Mouse (Mus musculus) left cerebral cortex, postnatal 14 days (tissue): ENCODE data around the gene Nkpd1. TPM values are rescaled to one million over a fixed set of nuclear protein-coding genes. Genes with fewer than 3 reads are reported as not detected.
"Not testable (repeated sequence)": the region's sequence is repeated elsewhere in the genome, so short reads cannot be mapped to it uniquely, and the experiment has no call there.

Experiments
- DNase-seq, 2 experiments: peaks; one replicate each; pipeline ENCODE4 v3.0.0; 2021 to 2022; ENCODE audit warnings: low spot score in 2 of 2, mixed read lengths in 1 of 2
- intact Hi-C: fragments of 180-260 bp; cut with DNase I; formaldehyde crosslinking; loops from one replicate; pipeline ENCODE4 v1.15.1; 2025
- total RNA-seq, 2 experiments: library from RNA; stranded (reverse); gene quantifications; 2 replicates each; pipeline ENCODE4 v1.2.3; 2021

Nkpd1 gene
- total RNA-seq, 2 experiments from 2014 or later = 0.68 to 1.1 TPM

DNA sequence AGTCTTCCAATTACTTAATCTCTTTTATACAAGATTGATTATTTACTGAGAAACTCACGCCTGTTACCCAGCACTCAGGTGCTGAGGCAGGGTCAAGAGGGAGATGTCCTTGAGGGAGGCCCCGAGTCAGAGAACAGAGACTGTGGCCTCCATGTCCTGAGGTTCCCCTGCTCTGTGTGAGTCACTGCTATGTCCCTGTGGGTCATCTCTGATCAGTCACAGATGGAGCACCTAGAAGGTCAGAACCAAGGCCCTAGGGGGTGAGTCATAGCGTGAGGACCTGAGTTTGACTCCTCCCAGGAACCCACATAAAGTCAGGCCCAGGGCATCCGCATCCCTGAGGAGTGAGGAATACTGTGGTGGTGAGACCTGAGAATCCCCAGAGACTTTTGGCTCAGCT is 16.0 kb upstream of the Nkpd1 start:
- DNase-seq = no peak
- intact Hi-C loops = no loop called here

DNA sequence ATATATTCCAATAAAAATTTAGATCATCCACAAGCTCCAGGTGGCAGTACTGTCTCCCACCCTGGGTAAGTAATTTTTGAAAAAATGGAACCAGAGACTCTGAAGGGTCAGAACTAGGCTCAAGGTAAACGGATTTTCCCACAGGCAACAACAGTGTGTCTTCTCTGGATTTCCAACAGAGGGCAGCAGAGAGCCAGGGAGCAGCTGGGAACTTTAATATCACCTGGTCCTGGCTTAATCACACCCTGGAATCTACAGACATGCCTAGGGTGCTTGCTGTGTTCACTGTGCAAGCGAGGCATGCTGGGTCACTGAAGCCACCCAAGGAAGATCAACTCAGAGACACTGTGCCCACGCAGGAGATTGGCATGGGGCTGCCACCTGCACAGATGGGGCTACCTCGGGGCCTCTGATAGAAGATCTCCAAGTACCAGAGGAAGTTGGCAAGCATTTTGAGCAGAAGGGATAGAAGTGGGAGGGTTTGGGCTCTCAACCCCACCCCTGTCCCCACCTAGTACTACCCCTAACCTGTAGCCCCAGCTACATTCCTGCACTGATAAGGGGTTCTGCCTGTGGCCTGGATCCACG is 14.1 kb upstream of the Nkpd1 start:
- no peak for DNase-seq
- intact Hi-C loops = no loop called here

DNA sequence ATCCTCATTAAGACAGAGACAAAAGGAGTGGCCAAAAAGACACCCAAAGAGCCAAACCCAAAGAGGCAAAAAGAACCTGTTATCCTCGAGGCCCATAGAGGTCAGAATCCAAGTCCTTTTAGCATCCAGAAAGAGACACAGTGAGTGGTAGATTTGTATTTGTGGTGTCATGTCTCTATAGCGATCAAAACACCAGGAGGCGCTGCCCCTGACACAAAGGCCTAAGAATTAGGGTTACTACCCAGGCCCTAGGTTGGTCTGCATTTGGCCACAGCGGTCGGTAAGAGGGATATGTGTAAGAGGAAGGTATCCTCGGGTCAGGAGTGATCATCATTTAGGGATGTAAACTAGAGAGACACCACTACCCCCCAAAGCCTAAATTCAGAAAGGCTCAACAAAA is 11.3 kb upstream of the Nkpd1 start:
- intact Hi-C loops = loop anchor here (5.0 kb wide), 1 partner anchor 56 kb away; the partner anchor contains the start of gene Ppp1r37
- DNase-seq = no peak

DNA sequence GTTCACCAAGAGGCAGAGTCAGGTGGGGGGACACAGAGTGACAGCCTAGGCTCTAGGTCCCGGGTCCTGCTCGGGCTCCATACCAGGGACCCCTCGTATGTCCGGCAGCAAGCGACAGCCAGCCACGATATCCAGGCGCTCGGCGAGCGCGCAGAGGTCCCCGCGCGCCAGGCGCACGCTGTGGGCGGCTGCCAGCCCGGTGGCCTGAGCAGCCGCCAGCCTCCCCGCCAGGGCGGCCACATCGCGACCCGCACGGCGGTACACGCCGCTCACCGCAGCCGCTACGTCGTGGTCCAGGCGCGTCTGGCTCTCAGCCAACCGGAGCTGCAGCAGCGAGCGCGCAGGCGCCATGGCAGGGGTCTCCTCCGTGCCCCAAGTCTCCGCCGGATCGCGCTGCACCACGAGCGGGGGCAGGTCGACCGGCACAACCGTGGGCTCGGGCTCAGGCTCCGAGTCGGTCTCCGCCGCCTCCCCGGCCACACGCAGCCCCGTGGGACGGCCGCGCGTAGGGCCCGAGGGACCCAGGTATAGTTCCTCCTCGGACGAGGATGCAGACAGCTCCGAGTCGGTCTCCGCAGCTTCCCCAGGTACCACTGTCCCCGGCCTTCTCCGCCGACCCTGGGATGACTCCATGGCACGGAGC is 10.5 kb upstream of the Nkpd1 start:
- DNase-seq = peak in 1 of 2 experiments; percentile 72
- intact Hi-C loops = loop anchor here (5.0 kb wide), 1 partner anchor 55 kb away; the partner anchor contains the start of gene Ppp1r37

DNA sequence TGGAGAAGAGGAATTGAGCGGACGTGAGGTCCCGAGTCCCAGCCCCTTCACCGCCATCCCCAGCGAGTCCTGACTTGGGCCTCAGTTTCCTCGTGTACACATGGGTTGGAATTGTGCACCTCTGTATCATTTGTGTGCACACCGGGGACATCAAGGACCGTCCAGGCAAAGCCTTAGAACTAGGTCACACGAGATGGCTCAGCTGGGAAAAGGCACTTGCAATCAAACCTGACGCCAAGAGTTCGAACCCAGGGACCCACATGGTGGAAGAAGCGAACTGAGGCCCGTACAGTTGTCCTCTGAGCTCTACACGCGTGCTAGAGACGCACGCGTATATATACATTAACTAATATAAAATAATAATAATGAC is 10.0 kb upstream of the Nkpd1 start:
- DNase-seq = no peak
- intact Hi-C loops = loop anchor here (5.0 kb wide), 1 partner anchor 55 kb away; the partner anchor contains the start of gene Ppp1r37

DNA sequence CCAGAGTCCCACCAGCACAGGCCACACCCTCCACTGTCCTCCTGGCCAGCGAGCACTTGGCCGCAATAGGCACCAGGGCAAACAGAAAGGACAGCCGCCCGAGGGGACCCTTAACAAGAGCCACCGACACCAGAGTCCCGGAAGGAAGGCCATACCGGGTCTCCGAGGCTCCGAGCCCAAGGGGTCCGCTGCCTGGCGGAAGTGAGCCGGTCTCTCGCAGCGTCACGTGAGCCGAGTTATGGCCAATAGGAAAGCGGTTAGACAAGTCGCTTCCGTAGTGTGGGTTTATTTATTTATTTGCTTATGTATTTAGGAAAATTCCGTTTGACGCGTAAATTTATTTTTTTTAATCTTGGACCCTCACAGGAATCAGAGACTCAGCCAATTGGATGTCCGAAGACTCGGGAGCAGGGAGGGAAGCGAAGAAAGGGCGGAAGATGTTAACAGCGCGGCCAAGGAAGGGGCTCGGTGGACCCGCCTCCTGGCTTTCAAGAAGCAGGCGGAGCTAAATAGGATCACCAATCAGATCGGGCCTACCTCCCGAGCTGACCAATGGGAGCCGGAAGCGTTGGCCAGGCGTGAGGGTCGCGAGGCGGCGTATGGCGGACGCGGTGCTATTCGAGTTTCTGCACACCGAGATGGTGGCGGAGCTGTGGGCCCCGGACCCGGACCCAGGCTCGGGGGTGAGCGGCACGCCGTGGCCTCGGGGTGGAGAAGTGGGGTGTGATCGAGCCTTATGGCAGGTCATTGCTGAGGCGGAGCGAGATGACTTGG is 9.3 kb upstream of the Nkpd1 start, which contains the start of the genes Bloc1s3 and Trappc6a:
TSS of gene Bloc1s3 (minus strand) at position 218 of the 774 bp plus-strand sequence.
TSS of gene Trappc6a (plus strand) at position 246 of the 774 bp plus-strand sequence.
- DNase-seq = peak; percentile 96
- intact Hi-C loops = loop anchor here (5.0 kb wide), 1 partner anchor 54 kb away; the partner anchor contains the start of gene Ppp1r37

DNA sequence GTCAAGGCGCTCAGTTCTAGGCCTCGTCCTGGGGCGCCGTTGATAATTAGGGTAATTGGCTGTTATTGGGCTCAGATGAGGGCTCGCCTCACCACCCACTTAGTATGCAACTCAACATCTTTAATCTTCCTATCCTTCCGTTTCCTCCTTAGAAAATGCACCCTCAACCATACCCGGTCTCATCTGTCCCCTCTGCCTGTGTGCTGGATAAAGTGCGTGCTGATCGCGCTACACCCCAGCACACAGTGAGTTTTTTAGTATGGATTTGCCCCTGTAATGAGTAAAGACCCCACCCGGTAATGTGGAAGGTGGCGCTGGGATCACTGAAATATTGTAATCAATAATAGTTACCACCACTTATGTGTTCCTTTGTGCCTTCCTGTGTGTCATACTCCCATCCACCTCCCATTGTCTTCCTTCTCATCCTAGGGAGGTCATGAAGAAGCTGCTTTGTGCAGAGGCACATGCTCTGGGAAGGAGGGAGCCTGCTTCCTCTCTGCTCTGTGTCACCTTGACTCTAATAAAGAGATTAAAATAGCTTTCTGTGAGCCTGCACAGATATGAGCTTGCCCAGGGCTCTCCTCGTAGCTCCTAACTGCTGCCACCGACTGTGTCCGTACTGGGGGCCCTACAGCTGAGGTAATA is 8.6 kb upstream of the Nkpd1 start:
- DNase-seq = no peak
- intact Hi-C loops = loop anchor here (5.0 kb wide), 1 partner anchor 53 kb away; the partner anchor contains the start of gene Ppp1r37

DNA sequence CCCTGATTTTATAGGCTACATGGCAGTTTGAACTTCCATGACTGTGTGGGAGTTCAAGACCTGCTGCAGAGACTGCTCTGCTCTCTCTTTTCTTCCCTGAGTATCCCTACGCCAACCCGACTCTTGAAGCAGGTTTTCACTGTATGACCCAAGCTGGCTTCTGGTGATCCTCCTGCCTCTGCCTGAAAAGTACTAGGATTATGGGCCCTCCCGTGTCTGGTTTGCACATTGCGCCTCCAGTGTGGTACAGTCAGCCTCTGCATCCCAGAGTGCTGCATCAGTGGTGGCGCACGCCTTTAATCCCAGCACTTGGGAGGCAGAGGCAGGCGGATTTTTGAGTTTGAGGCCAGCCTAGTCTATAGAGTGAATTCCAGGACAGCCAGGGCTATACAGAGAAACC is 7.9 kb upstream of the Nkpd1 start:
- DNase-seq = no peak
- intact Hi-C loops = loop anchor here (5.0 kb wide), 1 partner anchor 53 kb away; the partner anchor contains the start of gene Ppp1r37

DNA sequence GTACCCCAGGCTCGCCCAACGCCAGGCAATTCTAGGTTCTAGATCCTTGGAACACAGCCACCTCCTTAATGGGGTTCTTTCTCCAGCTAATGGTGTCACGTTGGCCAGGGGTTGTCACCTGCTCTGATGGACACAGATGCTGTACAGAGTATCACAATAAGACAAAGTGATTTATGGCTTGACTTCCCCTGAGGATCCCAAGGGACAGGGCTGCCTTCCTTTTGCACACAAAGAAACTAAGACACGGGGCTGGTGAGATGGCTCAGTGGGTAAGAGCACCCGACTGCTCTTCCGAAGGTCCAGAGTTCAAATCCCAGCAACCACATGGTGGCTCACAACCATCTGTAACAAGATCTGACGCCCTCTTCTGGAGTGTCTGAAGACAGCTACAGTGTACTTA is 5.7 kb upstream of the Nkpd1 start:
- DNase-seq, intact Hi-C loops: not testable (repeated sequence)

DNA sequence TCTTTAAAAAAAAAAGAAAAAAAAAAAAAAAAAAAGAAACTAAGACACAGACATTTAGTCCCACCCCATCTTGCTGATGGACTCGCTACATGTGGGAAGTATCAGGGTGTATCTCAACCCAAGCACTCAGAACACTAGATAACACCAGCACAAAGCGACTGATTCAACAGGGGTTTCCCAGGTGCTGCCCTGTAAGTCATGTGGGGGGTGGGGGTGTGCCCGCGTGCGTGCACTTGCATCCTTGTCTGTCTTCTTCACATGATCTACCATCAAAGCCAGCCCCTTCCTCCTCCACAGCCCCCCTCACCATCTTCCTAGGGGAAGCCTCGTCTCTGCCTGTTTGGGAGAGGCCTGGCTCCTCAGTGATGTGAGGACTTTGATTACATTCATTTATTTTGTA is 5.3 kb upstream of the Nkpd1 start:
- intact Hi-C loops = no loop called here
- no peak for DNase-seq

DNA sequence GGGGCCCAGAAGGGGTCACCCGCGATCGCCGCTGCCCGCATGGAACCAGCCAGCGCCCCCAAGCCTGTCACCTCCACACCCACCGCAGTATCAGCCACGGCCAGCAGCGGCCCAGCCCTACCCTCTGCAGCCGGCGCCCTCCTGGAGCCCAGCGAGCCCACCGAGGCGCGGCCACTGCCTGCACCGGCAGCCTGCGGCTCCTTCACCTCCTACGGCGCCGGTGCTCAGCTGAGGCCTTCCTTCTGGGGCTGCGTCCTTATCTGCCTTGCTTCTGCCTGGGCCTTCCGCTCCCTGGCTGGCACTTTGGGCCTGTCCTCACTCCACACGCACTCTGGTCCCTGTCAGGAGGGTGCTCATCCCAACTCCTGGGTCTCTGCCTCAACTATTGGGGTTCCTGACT is 2.4 kb downstream of the Nkpd1 start:
- no peak for DNase-seq
- intact Hi-C loops = no loop called here

DNA sequence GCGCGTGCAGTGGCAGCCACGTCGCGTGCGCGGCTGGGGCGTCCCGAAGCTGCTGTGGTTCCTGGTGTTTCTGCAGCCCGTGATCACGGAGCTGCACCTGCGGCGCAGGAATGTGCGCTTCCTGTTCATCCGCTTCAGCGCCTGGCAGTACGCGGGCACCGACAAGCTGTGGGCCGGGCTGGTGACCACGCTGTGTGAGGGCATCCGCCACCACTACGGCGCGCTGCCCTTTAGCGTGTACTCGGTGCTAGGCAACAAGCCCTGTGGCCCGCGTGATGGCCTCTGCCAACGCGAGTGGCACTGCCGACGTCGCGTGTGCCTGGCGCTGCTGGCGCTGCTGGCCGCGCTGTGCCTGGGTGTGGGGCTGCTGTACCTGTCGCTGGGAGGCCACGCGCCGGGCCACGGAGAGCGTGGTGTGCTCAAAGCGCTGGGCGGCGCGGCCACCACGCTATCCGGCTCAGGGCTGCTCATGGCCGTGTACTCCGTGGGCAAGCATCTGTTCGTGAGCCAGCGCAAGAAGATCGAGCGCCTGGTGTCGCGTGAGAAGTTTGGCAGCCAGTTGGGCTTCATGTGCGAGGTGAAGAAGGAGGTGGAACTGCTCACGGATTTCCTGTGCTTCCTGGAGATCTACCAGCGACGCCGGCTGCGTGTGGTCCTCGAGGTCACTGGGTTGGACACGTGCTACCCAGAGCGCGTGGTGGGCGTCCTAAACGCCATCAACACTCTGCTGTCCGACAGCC is 5.5 kb downstream of the Nkpd1 start:
- intact Hi-C loops = no loop called here
- peak; percentile 23 to 62 for DNase-seq

DNA sequence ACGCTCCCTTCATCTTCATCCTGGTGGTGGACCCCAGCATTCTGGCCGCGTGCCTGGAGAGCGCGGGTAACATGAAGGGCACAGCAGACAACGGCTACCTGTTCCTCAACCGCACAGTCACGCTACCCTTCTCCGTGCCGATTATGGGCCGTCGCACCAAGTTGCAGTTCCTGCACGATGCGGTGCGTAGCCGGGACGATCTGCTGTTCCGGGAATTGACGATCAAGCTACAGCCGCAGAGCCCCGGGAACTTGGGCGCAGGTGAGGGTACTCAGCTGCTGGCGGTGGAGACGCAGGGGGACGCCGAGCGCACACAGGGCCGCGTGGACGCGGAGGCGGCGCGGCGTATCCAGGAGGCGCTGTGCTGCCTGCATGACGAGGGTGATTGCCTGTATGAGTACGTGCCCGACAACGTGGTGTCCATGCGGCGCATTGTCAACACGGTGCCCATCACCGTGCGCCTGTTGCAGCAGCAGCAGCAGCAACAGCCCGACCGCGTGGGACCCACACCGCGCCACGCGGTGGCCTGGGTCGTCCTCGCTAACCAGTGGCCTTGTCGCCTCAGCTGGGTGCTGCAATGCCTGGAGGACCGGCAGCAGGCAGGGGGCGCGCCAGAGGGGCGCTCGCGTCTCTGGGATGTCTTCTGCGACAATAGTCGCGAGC is 6.2 kb downstream of the Nkpd1 start:
- intact Hi-C loops = no loop called here
- peak; percentile 73 to 77 for DNase-seq

DNA sequence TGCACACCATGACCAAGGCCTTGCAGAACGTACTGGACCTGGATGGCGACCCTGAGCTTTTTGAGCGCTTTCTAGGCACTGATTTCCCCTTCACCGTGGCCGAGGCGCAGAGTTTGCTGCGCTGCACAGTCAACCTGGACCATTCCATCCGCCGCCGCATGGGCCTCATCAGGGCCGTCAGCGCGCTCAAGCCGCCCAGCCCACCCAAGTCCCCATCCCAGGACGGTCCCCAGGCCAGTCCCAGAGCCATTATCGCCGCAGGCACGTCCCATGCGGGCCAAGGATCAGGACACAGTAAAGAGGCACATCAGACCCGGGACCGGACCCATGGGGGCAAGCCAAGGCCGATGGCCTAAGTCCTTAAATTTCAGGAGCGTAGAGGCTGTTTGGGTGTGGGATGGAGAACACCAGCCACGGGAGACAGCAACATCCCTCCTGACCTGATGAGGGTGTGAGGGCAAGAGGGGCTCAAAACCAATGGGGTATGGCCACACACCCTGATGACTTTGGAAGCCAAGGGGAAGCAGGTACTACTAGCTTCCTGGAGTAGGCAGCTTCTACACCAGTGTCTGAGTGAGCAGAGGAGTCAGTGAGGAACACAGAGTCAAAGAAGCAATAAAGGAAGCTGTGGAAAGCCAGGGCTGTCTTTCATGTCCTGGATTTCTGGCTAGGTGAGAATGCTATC is 6.9 kb downstream of the Nkpd1 start:
- intact Hi-C loops = no loop called here
- DNase-seq = no peak

DNA sequence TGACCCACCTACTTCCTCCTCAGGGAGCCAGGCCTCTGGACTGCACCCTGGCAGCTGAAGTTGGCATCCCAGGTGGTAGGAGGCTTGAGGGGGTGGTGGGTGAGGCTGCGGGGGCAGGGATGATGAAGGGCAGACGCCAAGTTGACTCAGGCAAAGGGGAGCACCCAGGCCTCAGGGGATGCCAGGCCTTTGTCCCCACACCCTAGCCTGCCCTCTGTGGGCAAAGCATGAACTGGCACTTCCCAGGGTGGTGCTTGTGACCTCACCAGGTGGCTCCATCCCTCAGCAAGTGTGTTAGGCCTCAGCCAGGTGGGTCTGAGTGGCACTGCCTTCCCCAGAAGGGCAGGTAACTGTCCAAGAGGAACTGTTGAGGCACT is 7.5 kb downstream of the Nkpd1 start:
- intact Hi-C loops = no loop called here
- DNase-seq = no peak

DNA sequence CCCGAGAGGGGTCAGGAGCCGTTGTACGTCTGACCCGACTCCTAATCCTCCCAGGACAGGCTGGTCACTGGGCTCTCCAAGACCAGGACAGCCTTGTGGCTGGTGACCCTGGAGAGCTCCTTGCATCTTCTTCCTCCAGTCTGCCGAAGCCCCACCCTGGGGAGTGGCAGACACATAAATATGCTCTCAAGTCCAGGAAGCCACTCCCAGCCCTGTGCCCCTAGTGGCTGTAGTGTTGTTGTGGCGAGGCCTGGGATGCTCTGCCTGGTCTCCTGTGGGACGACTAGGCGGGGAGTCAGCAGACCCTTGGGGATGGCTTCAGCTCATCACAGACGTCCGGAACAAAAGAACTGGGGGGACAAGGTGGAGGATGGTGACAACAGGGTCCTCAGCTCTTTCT is 13.4 kb downstream of the Nkpd1 start:
- intact Hi-C loops = no loop called here
- no peak for DNase-seq

DNA sequence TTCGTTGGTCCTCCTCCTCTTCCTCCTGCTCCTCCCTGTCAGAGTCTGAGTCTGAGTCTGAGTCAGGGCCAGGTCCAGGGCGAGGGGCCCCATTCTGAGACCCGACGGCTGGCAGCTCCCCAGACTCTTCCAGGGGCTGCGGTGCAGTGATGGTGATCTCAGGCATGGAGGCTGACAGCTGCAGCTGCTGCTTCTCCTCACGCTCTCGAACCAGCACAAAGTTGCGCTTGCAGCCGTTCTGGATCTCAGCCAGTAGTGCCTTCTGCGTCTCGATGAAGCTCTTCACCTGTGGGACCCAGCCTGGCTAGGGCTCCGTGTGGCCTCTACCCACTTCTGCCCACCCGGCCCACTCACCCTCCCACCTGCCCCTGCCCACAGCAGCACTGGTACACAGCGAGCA is 14.6 kb downstream of the Nkpd1 start:
- DNase-seq = no peak
- intact Hi-C loops = no loop called here

DNA sequence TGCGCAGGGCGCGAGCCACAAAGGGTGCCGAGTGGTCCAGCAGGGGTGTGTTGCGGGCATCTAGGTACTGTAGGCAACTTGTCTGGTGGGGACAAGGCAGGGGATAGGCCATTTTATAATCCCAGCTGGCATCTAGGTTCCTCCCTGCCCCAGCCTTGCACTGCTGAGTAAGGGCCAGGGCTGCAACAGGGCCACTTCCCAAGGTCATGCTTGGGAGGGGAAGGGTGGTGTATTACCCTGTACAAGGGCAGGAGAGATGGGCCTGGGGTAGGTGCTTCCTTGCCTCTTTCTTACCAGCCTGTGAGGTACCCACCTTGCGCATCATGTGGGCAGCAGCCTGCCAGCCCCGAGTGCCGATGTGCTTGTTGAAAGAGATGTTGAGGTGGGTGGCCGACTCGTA is 17.0 kb downstream of the Nkpd1 start:
- intact Hi-C loops = no loop called here
- no peak for DNase-seq
